Mouse (Mus musculus) gastrocnemius, adult 18-20 months (tissue): ENCODE results near the gene Golph3l. TPM values are rescaled to one million over a fixed set of nuclear protein-coding genes. Genes with fewer than 3 reads are reported as not detected.
"Not testable (repeated sequence)": the region's sequence is repeated elsewhere in the genome, so short reads cannot be mapped to it uniquely, and the experiment has no call there.

ENCODE experiments used
- DNase-seq: peaks from one replicate; pipeline ENCODE4 v3.0.0; 2021; ENCODE audit warnings: low spot score
- long read RNA-seq, 2 experiments: library from polyadenylated mRNA; stranded (forward); transcript quantifications; one replicate each; pipeline ENCODE4 v2.0.0; 2021
- total RNA-seq, 2 experiments: library from RNA; stranded (reverse); gene quantifications; 2 replicates each; pipeline ENCODE4 v1.2.3; 2021

The Golph3l gene
- 10 to 100 TPM; 10.3 to 11.1 TPM for total RNA-seq
- long read RNA-seq, experiment 1, transcript Golph3l-207 (5 exons, 2,836 nt) = major isoform, 14 of 17 reads
- long read RNA-seq, experiment 1, partial matches to known transcripts = 1 of 17 reads
- long read RNA-seq, experiment 1, other reads (novel, unspliced or antisense) = 2 of 17 reads
- long read RNA-seq, experiment 2, transcript Golph3l-207 (5 exons, 2,836 nt) = major isoform, 6 of 8 reads
- long read RNA-seq, experiment 2, partial matches to known transcripts = 0 of 8 reads
- long read RNA-seq, experiment 2, other reads (novel, unspliced or antisense) = 2 of 8 reads

GRCm38 (mm10) chr3:95588604-95589086 lies at the start of gene Golph3l:
Gene Golph3l (plus strand): TSS chr3:95588934.
- peak; percentile 97 for DNase-seq

GRCm38 (mm10) chr3:95538936-95539335 lies 49.8 kb upstream of the Golph3l start:
- no peak for DNase-seq

GRCm38 (mm10) chr3:95539837-95540236 lies 48.9 kb upstream of the Golph3l start:
- no peak for DNase-seq

- DNase-seq = not testable (repeated sequence)
Measured at GRCm38 (mm10) chr3:95541186-95541585, 47.5 kb upstream of the Golph3l start.

GRCm38 (mm10) chr3:95542171-95542570 lies 46.6 kb upstream of the Golph3l start:
- no peak for DNase-seq

GRCm38 (mm10) chr3:95542981-95543380 lies 45.8 kb upstream of the Golph3l start:
- no peak for DNase-seq

GRCm38 (mm10) chr3:95550176-95550575 lies 38.6 kb upstream of the Golph3l start:
- no peak for DNase-seq

- DNase-seq = no peak
Measured at GRCm38 (mm10) chr3:95553986-95554385, 34.7 kb upstream of the Golph3l start.

GRCm38 (mm10) chr3:95559437-95559836 lies 29.3 kb upstream of the Golph3l start, which contains the start of gene Hormad1:
Gene Hormad1 (plus strand): TSS chr3:95559677.
- no peak for DNase-seq

- DNase-seq = no peak
Measured at GRCm38 (mm10) chr3:95560738-95561137, 28.0 kb upstream of the Golph3l start.

- DNase-seq = no peak
Measured at GRCm38 (mm10) chr3:95561826-95562225, 26.9 kb upstream of the Golph3l start.

GRCm38 (mm10) chr3:95569585-95569984 lies 19.1 kb upstream of the Golph3l start:
- no peak for DNase-seq

- no peak for DNase-seq
Measured at GRCm38 (mm10) chr3:95587754-95588603, 755 bp upstream of the Golph3l start.

- no peak for DNase-seq
Measured at GRCm38 (mm10) chr3:95598734-95599133, 10.0 kb downstream of the Golph3l start.

GRCm38 (mm10) chr3:95601287-95601686 lies 12.6 kb downstream of the Golph3l start:
- no peak for DNase-seq

GRCm38 (mm10) chr3:95606096-95606495 lies 17.4 kb downstream of the Golph3l start:
- DNase-seq = no peak

GRCm38 (mm10) chr3:95609195-95609594 lies 20.5 kb downstream of the Golph3l start:
- no peak for DNase-seq

GRCm38 (mm10) chr3:95613996-95614395 lies 25.3 kb downstream of the Golph3l start:
- DNase-seq = no peak

- DNase-seq = no peak
Measured at GRCm38 (mm10) chr3:95618511-95618910, 29.8 kb downstream of the Golph3l start.

- DNase-seq = no peak
Measured at GRCm38 (mm10) chr3:95621241-95621640, 32.5 kb downstream of the Golph3l start.

GRCm38 (mm10) chr3:95622421-95622820 lies 33.7 kb downstream of the Golph3l start:
- DNase-seq = not testable (repeated sequence)

GRCm38 (mm10) chr3:95623551-95623950 lies 34.8 kb downstream of the Golph3l start:
- DNase-seq = no peak
